Mouse (Mus musculus) cerebellum, adult (tissue): ENCODE measurements around the gene Gm12185.

Experiments used
- ATAC-seq: cut with Nextera tagmentation; 2 replicates; pipeline ENCODE4 v1.9.2; 2017; ENCODE audit warnings: mild to moderate bottlenecking, moderate library complexity, mixed read lengths; ENCODE audit not compliant: insufficient number of reproducible peaks, low FRiP score, low TSS enrichment

The Gm12185 gene

DNA sequence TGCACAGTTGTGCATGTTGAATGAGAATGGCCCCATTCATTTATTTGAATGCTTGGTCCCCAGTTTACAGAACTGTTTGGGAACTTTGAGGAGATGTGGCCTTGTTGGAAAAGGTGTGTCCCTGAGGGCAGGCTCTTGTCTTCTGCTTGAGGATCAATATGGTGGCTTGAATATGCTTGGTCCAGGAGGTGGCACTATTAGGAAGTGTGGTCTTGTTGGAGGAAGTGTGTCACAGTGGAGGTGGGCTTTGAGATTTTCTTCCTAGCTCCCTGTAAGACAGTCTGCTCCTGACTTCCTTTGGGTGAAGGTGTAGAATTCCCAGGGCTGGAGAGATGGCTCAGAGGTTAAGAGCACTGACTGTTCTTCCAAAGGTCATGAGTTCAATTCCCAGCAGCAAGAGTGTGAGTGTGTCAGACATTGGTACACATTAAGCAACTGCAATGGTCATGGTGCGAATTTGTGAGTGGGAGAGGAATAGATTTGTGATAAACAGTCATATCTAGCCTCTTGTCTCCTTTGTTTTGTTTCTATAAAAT lies 129.2 kb downstream of the Gm12185 start:
- ATAC-seq, result no peak

DNA sequence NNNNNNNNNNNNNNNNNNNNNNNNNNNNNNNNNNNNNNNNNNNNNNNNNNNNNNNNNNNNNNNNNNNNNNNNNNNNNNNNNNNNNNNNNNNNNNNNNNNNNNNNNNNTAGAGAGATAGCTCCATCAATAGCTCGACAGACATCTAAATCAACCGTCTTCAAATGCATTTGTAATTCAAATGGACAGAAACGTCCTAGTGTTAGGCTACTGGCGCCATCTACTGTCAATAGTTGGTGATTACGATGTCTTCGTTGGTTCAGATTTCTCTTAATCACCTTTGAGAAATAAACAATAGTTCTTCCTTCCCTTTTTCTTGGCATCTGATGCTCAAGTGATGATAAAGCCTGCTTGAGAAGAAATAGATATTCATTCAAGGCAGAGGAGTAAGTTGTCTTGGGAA lies 133.0 kb downstream of the Gm12185 start:
- no peak for ATAC-seq
